Mouse (Mus musculus) intestine, embryonic 14.5 days (tissue): ENCODE results near the gene Baz2a. TPM values are rescaled to one million over a fixed set of nuclear protein-coding genes. Genes with fewer than 3 reads are reported as not detected.

ENCODE experiments used
- ATAC-seq: fragments of 200-750 bp; cut with Nextera tagmentation; replicated peaks from 2 replicates; pipeline ENCODE4 v1.8.0; 2017; ENCODE audit warnings: low read depth, moderate number of reproducible peaks, moderate TSS enrichment, moderate library complexity; ENCODE audit not compliant: low FRiP score, low TSS enrichment
- DNase-seq: peaks from one replicate; pipeline ENCODE4 v3.0.0-alpha.2; 2018; ENCODE audit warnings: low spot score
- H3K27ac ChIP-seq: fragments of 300-500 bp; sonication (generic); 2 replicates; pipeline ENCODE4 v1.5.1; 2014; ENCODE audit warnings: low read depth, mild to moderate bottlenecking, control low read depth
- H3K27me3 ChIP-seq: fragments of 300-500 bp; sonication (generic); replicated peaks from 2 replicates; pipeline ENCODE4 v1.6.1; 2014; ENCODE audit warnings: low read length, control low read depth; ENCODE audit not compliant: control insufficient read depth, insufficient read depth
- H3K36me3 ChIP-seq: fragments of 300-500 bp; sonication (generic); 2 replicates; pipeline ENCODE4 v1.6.1; 2014; ENCODE audit warnings: low read length, control low read depth; ENCODE audit not compliant: control insufficient read depth, insufficient read depth
- H3K4me1 ChIP-seq: fragments of 300-500 bp; sonication (generic); replicated peaks from 2 replicates; pipeline ENCODE4 v1.6.1; 2014; ENCODE audit warnings: low read length, control low read depth, mixed read lengths; ENCODE audit not compliant: control insufficient read depth, insufficient read depth
- H3K4me2 ChIP-seq: fragments of 300-500 bp; sonication (generic); 2 replicates; pipeline ENCODE4 v1.6.1; 2014; ENCODE audit warnings: low read length
- H3K4me3 ChIP-seq: fragments of 300-500 bp; sonication (generic); 2 replicates; pipeline ENCODE4 v1.5.1; 2014; ENCODE audit warnings: low read depth, low read length, control low read depth, mixed read lengths
- H3K9ac ChIP-seq: fragments of 300-500 bp; sonication (generic); 2 replicates; pipeline ENCODE4 v1.6.1; 2014; ENCODE audit warnings: mild to moderate bottlenecking, low read length
- H3K9me3 ChIP-seq: fragments of 300-500 bp; sonication (generic); 2 replicates; pipeline ENCODE4 v1.6.1; 2016; ENCODE audit warnings: low read length, control low read depth; ENCODE audit not compliant: control insufficient read depth
- WGBS: fragments of 180-500 bp; shearing (Covaris S2); extraction: QIAGEN DNeasy Blood & Tissue Kit; methylation state at CpG from one replicate; pipeline ENCODE4 v1.1.7; 2014; 5-methylcytosine and 5-hydroxymethylcytosine counted together
- polyA plus RNA-seq: library from polyadenylated mRNA; unstranded; fragments of >200 nt; fragmentation: Nextera tagmentation; extraction: Ambion mirVana; gene quantifications from 2 replicates; pipeline ENCODE4 v1.2.1, GENCODE M21; 2014

Baz2a gene
- polyA plus RNA-seq = 23.7 and 26.2 TPM in 2 replicates

- H3K27ac ChIP-seq = peak within 1 kb of the TSS; percentile 89
- WGBS = under 1% methylated on average over 20 of the region's 20 CpGs
- H3K4me3 ChIP-seq = peak within 1 kb of the TSS; percentile 62
- H3K27me3 ChIP-seq = no peaks in the 10 kb centered on the region
- ATAC-seq (peak; percentile 7; the same call in 1 of the 2 replicates), DNase-seq (peak; percentile 73)
- H3K4me2 ChIP-seq = peak within 1 kb of the TSS; percentile 83
- H3K9ac ChIP-seq = peak within 1 kb of the TSS; percentile 61
- H3K9me3 ChIP-seq = no peaks in the 10 kb centered on the region
- H3K4me1 ChIP-seq = peaks cover 26% of the 10 kb centered on the region
- H3K36me3 ChIP-seq = peaks cover 36% of the 10 kb centered on the region
Observed at GRCm38 (mm10) chr10:128091564-128092505, at the start of gene Baz2a. TSS of gene Baz2a (plus strand) at chr10:128091577.

- 78% methylated on average over 4 of the region's 4 CpGs for WGBS
Observed at GRCm38 (mm10) chr10:128041636-128042035, 49.7 kb upstream of the Baz2a start.

GRCm38 (mm10) chr10:128042466-128042865, 48.9 kb upstream of the Baz2a start:
- Histone ChIP-seq H3K4me3 (no peak overlapping the region), H3K4me1 (peaks cover 23% of the 10 kb centered on the region), H3K9ac (no peak overlapping the region), H3K9me3 (no peaks in the 10 kb centered on the region), H3K27ac (no peak overlapping the region), H3K36me3 (peaks cover 93% of the 10 kb centered on the region), H3K4me2 (no peak overlapping the region), H3K27me3 (no peaks in the 10 kb centered on the region)
- 88% methylated on average over 3 of the region's 3 CpGs for WGBS
- no peak for ATAC-seq
- no peak for DNase-seq

More at GRCm38 (mm10) chr10:128041636-128042035, 49.7 kb upstream of the Baz2a start:
- Histone ChIP-seq H3K27me3 (no peaks in the 10 kb centered on the region), H3K4me1 (peaks cover 29% of the 10 kb centered on the region), H3K27ac (no peak overlapping the region), H3K4me3 (no peak overlapping the region), H3K4me2 (no peak overlapping the region), H3K9ac (no peak overlapping the region), H3K36me3 (peaks cover 91% of the 10 kb centered on the region), H3K9me3 (no peaks in the 10 kb centered on the region)
- ATAC-seq = no peak
- DNase-seq = no peak

GRCm38 (mm10) chr10:128043041-128043835, 48.1 kb upstream of the Baz2a start:
- no peaks in the 10 kb centered on the region for H3K27me3 ChIP-seq
- peaks cover 94% of the 10 kb centered on the region for H3K36me3 ChIP-seq
- no peak overlapping the region for H3K4me2 ChIP-seq
- no peak overlapping the region for H3K4me3 ChIP-seq
- no peaks in the 10 kb centered on the region for H3K9me3 ChIP-seq
- H3K27ac ChIP-seq = no peak overlapping the region
- H3K9ac ChIP-seq = no peak overlapping the region
- ATAC-seq (no peak), DNase-seq (no peak)
- peaks cover 17% of the 10 kb centered on the region for H3K4me1 ChIP-seq
- WGBS = 60% methylated on average over 3 of the region's 3 CpGs

GRCm38 (mm10) chr10:128048157-128048556, 43.2 kb upstream of the Baz2a start:
- ATAC-seq (no peak), DNase-seq (no peak)
- no peak overlapping the region for H3K4me3 ChIP-seq
- H3K27ac ChIP-seq = no peak overlapping the region
- H3K27me3 ChIP-seq = no peaks in the 10 kb centered on the region
- no peaks in the 10 kb centered on the region for H3K4me1 ChIP-seq
- H3K9me3 ChIP-seq = no peaks in the 10 kb centered on the region
- no peak overlapping the region for H3K9ac ChIP-seq
- peaks cover 80% of the 10 kb centered on the region for H3K36me3 ChIP-seq
- H3K4me2 ChIP-seq = no peak overlapping the region
- WGBS = 95% methylated on average over 8 of the region's 8 CpGs

- Histone ChIP-seq H3K36me3 (peaks cover 65% of the 10 kb centered on the region), H3K9me3 (no peaks in the 10 kb centered on the region), H3K4me3 (no peak overlapping the region), H3K9ac (no peak overlapping the region), H3K4me1 (no peaks in the 10 kb centered on the region), H3K4me2 (no peak overlapping the region), H3K27ac (no peak overlapping the region), H3K27me3 (no peaks in the 10 kb centered on the region)
- ATAC-seq (0 out of 2 replicates have a peak, but pooled peaks have one; percentile 14), DNase-seq (no peak)
- 97% methylated on average over 2 of the region's 2 CpGs for WGBS
Observed at GRCm38 (mm10) chr10:128049741-128050140, 41.6 kb upstream of the Baz2a start.

GRCm38 (mm10) chr10:128050355-128050754, 41.0 kb upstream of the Baz2a start:
- ATAC-seq (no peak), DNase-seq (no peak)
- peaks cover 59% of the 10 kb centered on the region for H3K36me3 ChIP-seq
- H3K4me3 ChIP-seq = no peak overlapping the region
- H3K4me2 ChIP-seq = no peak overlapping the region
- 80% methylated on average over 2 of the region's 2 CpGs for WGBS
- no peaks in the 10 kb centered on the region for H3K4me1 ChIP-seq
- no peaks in the 10 kb centered on the region for H3K27me3 ChIP-seq
- H3K9me3 ChIP-seq = no peaks in the 10 kb centered on the region
- no peak overlapping the region for H3K9ac ChIP-seq
- H3K27ac ChIP-seq = no peak overlapping the region

- H3K36me3 ChIP-seq = peaks cover 47% of the 10 kb centered on the region
- WGBS = 95% methylated on average over 5 of the region's 5 CpGs
- H3K4me2 ChIP-seq = no peak overlapping the region
- no peak overlapping the region for H3K9ac ChIP-seq
- no peak overlapping the region for H3K27ac ChIP-seq
- DNase-seq (no peak), ATAC-seq (no peak)
- H3K4me1 ChIP-seq = no peaks in the 10 kb centered on the region
- H3K27me3 ChIP-seq = no peaks in the 10 kb centered on the region
- no peaks in the 10 kb centered on the region for H3K9me3 ChIP-seq
- H3K4me3 ChIP-seq = no peak overlapping the region
Observed at GRCm38 (mm10) chr10:128051589-128051988, 39.8 kb upstream of the Baz2a start.
